23 mouse cellular contexts compared by ENCODE assay signal in the genomic region with DNA sequence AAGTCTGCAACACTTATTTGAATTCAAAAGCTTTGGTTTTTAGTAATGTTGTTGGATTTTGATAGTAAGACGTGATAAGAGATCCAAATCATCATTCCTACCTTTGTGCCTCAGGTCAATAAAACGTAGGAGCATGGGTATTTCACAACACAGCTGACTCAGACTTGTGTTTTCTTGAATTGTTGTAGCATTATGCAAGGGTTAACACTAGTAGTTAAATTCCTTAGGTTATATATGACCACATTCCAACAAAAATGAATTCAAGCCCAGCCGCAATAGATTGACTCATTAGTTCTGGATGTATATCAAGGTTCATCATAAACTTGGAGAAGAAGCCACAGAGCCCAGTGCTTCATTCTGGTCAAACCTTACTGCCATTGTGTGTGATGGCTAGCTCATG. TPM values are rescaled to one million over a fixed set of nuclear protein-coding genes. Genes with fewer than 3 reads are reported as not detected.
DNase-seq lines count a peak whose midpoint lies in the region; ATAC-seq and TF ChIP-seq lines count a peak whose summit lies in the region.
"Had no signal": no experiment of that assay in that cellular context is flagged by ENCODE, and none has a peak within 500 bp of the region (broad histone marks: within the 10 kb centered on the region; RNA-seq: fewer than 3 reads in every experiment).

No protein-coding gene starts in this region.

- H3K9me3 ChIP-seq in forebrain, embryonic 12.5 days = no peaks in the 10 kb centered on the region
- H3K9me3 ChIP-seq: embryonic facial prominence, embryonic 10.5 days; embryonic facial prominence, embryonic 12.5 days; forebrain, embryonic 10.5 days; forebrain, embryonic 13.5 days; forebrain, embryonic 15.5 days had no signal

- peak; percentile 26 for DNase-seq in 3134 (ENCODE audit: extremely low read depth, insufficient read length, low spot score)
- no peak for DNase-seq in layer of hippocampus, adult 2 months (ENCODE audit: low spot score in 2 of 2)
- DNase-seq in kidney, adult 9 months = no peak
- DNase-seq: adrenal gland, adult 2 months; adrenal gland, postnatal 10 days; adrenal gland, postnatal 25 days; B cell, adult 2 months; cerebellum, adult 11-12 months; cerebellum, adult 2 months; cerebellum, adult 9-10 months; cerebellum, postnatal 10 days; cerebellum, postnatal 25 days; forebrain, postnatal 0 days had no signal

- peaks cover 21% of the 10 kb centered on the region for H3K4me1 ChIP-seq in embryonic fibroblast, embryonic 13.5 days (ENCODE audit: control insufficient read depth, insufficient read depth, low read length)
- no peaks in the 10 kb centered on the region for H3K4me1 ChIP-seq in forebrain, embryonic 12.5 days
- H3K4me1 ChIP-seq: forebrain, embryonic 13.5 days; forebrain, embryonic 15.5 days had no signal

- no peak overlapping the region for H3K9ac ChIP-seq in forebrain, embryonic 12.5 days
- H3K9ac ChIP-seq: embryonic facial prominence, embryonic 12.5 days; forebrain, embryonic 13.5 days; forebrain, embryonic 15.5 days; forebrain, postnatal 0 days had no signal

- no peaks in the 10 kb centered on the region for H3K79me2 ChIP-seq in C2C12 (ENCODE audit: control insufficient read depth, insufficient read depth)

- 92% methylated on average over 3 of the region's 3 CpGs for WGBS in forebrain, embryonic 12.5 days

- H3K27me3 ChIP-seq in C2C12 (ENCODE audit: control insufficient read depth, insufficient read depth, insufficient read length) = no peaks in the 10 kb centered on the region
- H3K27me3 ChIP-seq in forebrain, embryonic 12.5 days = no peaks in the 10 kb centered on the region
- H3K27me3 ChIP-seq: embryonic facial prominence, embryonic 12.5 days; forebrain, embryonic 13.5 days; forebrain, embryonic 15.5 days; Patski had no signal

- no peak overlapping the region for H3K4me3 ChIP-seq in C2C12 (ENCODE audit: insufficient read depth, poor library complexity, severe bottlenecking)
- H3K4me3 ChIP-seq in embryonic fibroblast, embryonic 13.5 days (ENCODE audit: insufficient read depth, low read length) = no peak overlapping the region
- H3K4me3 ChIP-seq in layer of hippocampus, adult 2 months = no peak overlapping the region
- no peak overlapping the region for H3K4me3 ChIP-seq in forebrain, embryonic 12.5 days (replicated peaks)
- H3K4me3 ChIP-seq: embryonic facial prominence, embryonic 10.5 days; embryonic facial prominence, embryonic 12.5 days; erythroblast, embryonic 14.5 days; forebrain, embryonic 10.5 days; forebrain, embryonic 13.5 days; forebrain, embryonic 15.5 days had no signal

- no peak overlapping the region for H3ac ChIP-seq in C2C12 (ENCODE audit: control insufficient read depth, insufficient read length, low read depth)

- no peak for TF ChIP-seq CTCF in C2C12 (IDR thresholded peaks at IDR 0.05; ENCODE audit: control insufficient read depth, insufficient read depth, insufficient read length)
- TF ChIP-seq CTCF in embryonic fibroblast, embryonic 13.5 days (IDR thresholded peaks at IDR 0.05; ENCODE audit: borderline replicate concordance, insufficient read depth, low read length) = no peak
- no peak for TF ChIP-seq CTCF in layer of hippocampus, adult 2 months (conservative IDR thresholded peaks at IDR 0.05)

- TF ChIP-seq POLR2A in embryonic fibroblast, embryonic 13.5 days (IDR thresholded peaks at IDR 0.05; ENCODE audit: low read depth, low read length) = no peak

- peak overlapping the region; percentile 83 for H3K27ac ChIP-seq in embryonic fibroblast, embryonic 13.5 days (ENCODE audit: insufficient read depth, low read length)
- no peak overlapping the region for H3K27ac ChIP-seq in layer of hippocampus, adult 2 months
- no peak overlapping the region for H3K27ac ChIP-seq in forebrain, embryonic 12.5 days
- H3K27ac ChIP-seq: embryonic facial prominence, embryonic 10.5 days; embryonic facial prominence, embryonic 12.5 days; forebrain, embryonic 10.5 days; forebrain, embryonic 13.5 days; forebrain, embryonic 15.5 days had no signal

- H3K79me3 ChIP-seq in C2C12 (ENCODE audit: low read depth) = no peaks in the 10 kb centered on the region

- H3K4me2 ChIP-seq in forebrain, embryonic 12.5 days = no peak overlapping the region
- H3K4me2 ChIP-seq: embryonic facial prominence, embryonic 12.5 days; forebrain, embryonic 13.5 days; forebrain, embryonic 15.5 days had no signal

- no peaks in the 10 kb centered on the region for H3K36me3 ChIP-seq in C2C12 (ENCODE audit: control insufficient read depth, insufficient read depth)
- no peaks in the 10 kb centered on the region for H3K36me3 ChIP-seq in forebrain, embryonic 12.5 days (replicated peaks)
- H3K36me3 ChIP-seq: embryonic facial prominence, embryonic 10.5 days; embryonic facial prominence, embryonic 12.5 days; forebrain, embryonic 10.5 days; forebrain, embryonic 15.5 days had no signal

- ATAC-seq in forebrain, embryonic 12.5 days (ENCODE audit: low FRiP score) = no peak
- ATAC-seq: forebrain, embryonic 13.5 days; forebrain, embryonic 15.5 days; forebrain, postnatal 0 days; Patski had no signal

TF ChIP-seq in C2C12, 6 proteins besides CTCF, POLR2A, EP300 and RAD21:
- TF ChIP-seq MYOD1 (IDR thresholded peaks at IDR 0.05; ENCODE audit: control insufficient read depth, insufficient read length, low read depth) (no peak), MYOG (IDR thresholded peaks at IDR 0.05; ENCODE audit: control insufficient read depth, extremely low read depth, insufficient read length) (no peak), USF1 (IDR thresholded peaks at IDR 0.05; ENCODE audit: low read depth) (no peak), FOSL1 (IDR thresholded peaks at IDR 0.05; ENCODE audit: insufficient read depth, low read length, poor library complexity, severe bottlenecking) (peak; percentile 64), CEBPB (IDR thresholded peaks at IDR 0.05; ENCODE audit: low read depth) (peak; percentile 98), MAX (IDR thresholded peaks at IDR 0.05) (peak; percentile 1)

RNA-seq across cellular contexts. Expression of a gene that starts 56.1 kb away (rescaled TPM):
- 14.1 TPM for polyA plus RNA-seq in C2C12 (2012; fragmentation: generic; extraction: Trizol)
- polyA plus RNA-seq in embryonic fibroblast, embryonic 13.5 days (2011; ENCODE audit: insufficient read length, low read depth, missing spikeins) = 71.2 and 87.2 TPM in 2 replicates
- total RNA-seq in layer of hippocampus, adult 2 months (2021) = 10 to 100 TPM; 10.7 to 11.1 TPM
- polyA plus RNA-seq in forebrain, embryonic 12.5 days (2016; fragmentation: Nextera tagmentation; extraction: Ambion mirVana) = 8.4 and 9.0 TPM in 2 replicates
